Mouse (Mus musculus) brain, embryonic 14.5 days (tissue): ENCODE measurements around the gene Nr2c2.

Source experiments
- CTCF ChIP-seq: fragments of 200-500 bp; IDR thresholded peaks from 2 replicates; pipeline ENCODE4 v1.5.1; 2012; ENCODE audit warnings: inconsistent platforms, mild to moderate bottlenecking, moderate library complexity, borderline replicate concordance; ENCODE audit not compliant: insufficient read depth, insufficient read length; ENCODE audit errors: extremely low read depth
- POLR2A ChIP-seq: fragments of 200-500 bp; IDR thresholded peaks from 2 replicates; pipeline ENCODE4 v1.6.1; 2012; ENCODE audit warnings: mild to moderate bottlenecking, inconsistent platforms, borderline replicate concordance; ENCODE audit not compliant: poor library complexity, insufficient read depth, insufficient read length, severe bottlenecking; ENCODE audit errors: extremely low read depth

DNA sequence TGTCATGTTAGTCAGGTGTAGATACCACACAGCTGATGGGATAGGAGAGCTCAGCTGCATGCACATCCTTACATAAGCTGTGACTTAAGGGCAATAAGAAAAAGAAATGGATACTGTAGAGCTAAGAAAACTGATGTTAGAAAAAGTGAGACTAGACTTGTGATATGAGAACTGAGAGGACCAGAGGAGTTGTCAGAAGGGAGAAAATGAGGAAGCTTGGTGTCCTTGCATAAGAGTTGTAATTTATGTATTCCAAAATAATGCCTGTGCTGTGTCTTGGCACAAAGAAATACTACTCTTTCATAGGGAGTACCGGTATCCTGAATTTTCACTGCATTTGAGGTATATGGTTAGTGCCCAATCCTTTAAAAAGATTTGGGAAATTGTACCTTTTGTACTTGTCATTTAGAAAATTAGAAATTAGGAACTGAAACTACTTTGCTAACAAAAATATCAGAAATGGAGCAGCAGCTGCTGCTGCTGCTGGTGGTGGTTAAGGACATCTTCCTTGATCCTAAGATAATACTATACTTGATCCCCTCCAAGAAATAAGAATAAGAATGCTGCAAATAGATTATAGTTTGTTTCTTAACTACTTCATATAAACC lies 35.8 kb downstream of the Nr2c2 start:
- TF ChIP-seq POLR2A (no peak), CTCF (no peak)
